Mouse (Mus musculus) testis, postnatal 10 days (tissue): Measurements from ENCODE around the gene Cacna2d4.

Experiments
- DNase-seq: peaks from one replicate; pipeline ENCODE4 v3.0.0; 2021; ENCODE audit warnings: low spot score

Cacna2d4 gene

GRCm38 (mm10) chr6:119310176-119310575 is 73.8 kb downstream of the Cacna2d4 start:
- no peak for DNase-seq

GRCm38 (mm10) chr6:119312381-119312780 is 76.1 kb downstream of the Cacna2d4 start:
- no peak for DNase-seq

- no peak for DNase-seq
These were observed 76.8 kb downstream of the Cacna2d4 start for GRCm38 (mm10) chr6:119313096-119313495.

GRCm38 (mm10) chr6:119313588-119314375 is 77.5 kb downstream of the Cacna2d4 start:
- no peak for DNase-seq

GRCm38 (mm10) chr6:119314751-119315476 is 78.6 kb downstream of the Cacna2d4 start:
- no peak for DNase-seq

GRCm38 (mm10) chr6:119318732-119319131 is 82.4 kb downstream of the Cacna2d4 start:
- DNase-seq = no peak

GRCm38 (mm10) chr6:119319358-119319757 is 83.0 kb downstream of the Cacna2d4 start:
- DNase-seq = no peak

GRCm38 (mm10) chr6:119320481-119320880 is 84.2 kb downstream of the Cacna2d4 start:
- DNase-seq = peak; percentile 70

- no peak for DNase-seq
These were observed 85.4 kb downstream of the Cacna2d4 start for GRCm38 (mm10) chr6:119321752-119322151.

- DNase-seq = no peak
These were observed 88.5 kb downstream of the Cacna2d4 start for GRCm38 (mm10) chr6:119324776-119325175.

- DNase-seq = no peak
These were observed 89.7 kb downstream of the Cacna2d4 start for GRCm38 (mm10) chr6:119325978-119326377.

GRCm38 (mm10) chr6:119326541-119326940 is 90.2 kb downstream of the Cacna2d4 start:
- no peak for DNase-seq

- no peak for DNase-seq
These were observed 92.3 kb downstream of the Cacna2d4 start for GRCm38 (mm10) chr6:119328521-119329115.

- DNase-seq = no peak
These were observed 92.9 kb downstream of the Cacna2d4 start for GRCm38 (mm10) chr6:119329215-119329714.

- no peak for DNase-seq
These were observed 93.6 kb downstream of the Cacna2d4 start for GRCm38 (mm10) chr6:119329936-119330335.

GRCm38 (mm10) chr6:119330506-119330905 is 94.2 kb downstream of the Cacna2d4 start, which contains the start of gene Lrtm2:
TSS of gene Lrtm2 (minus strand) at chr6:119330766.
- no peak for DNase-seq

- no peak for DNase-seq
These were observed 95.8 kb downstream of the Cacna2d4 start for GRCm38 (mm10) chr6:119332111-119332510.

GRCm38 (mm10) chr6:119333202-119333601 is 96.9 kb downstream of the Cacna2d4 start:
- DNase-seq = no peak

- no peak for DNase-seq
These were observed 97.5 kb downstream of the Cacna2d4 start for GRCm38 (mm10) chr6:119333831-119334230.

GRCm38 (mm10) chr6:119336124-119336523 is 99.8 kb downstream of the Cacna2d4 start:
- no peak for DNase-seq

GRCm38 (mm10) chr6:119337287-119337686 is 101.0 kb downstream of the Cacna2d4 start:
- DNase-seq = no peak

GRCm38 (mm10) chr6:119338121-119338912 is 102.0 kb downstream of the Cacna2d4 start:
- no peak for DNase-seq
